Mouse (Mus musculus) embryonic facial prominence, embryonic 15.5 days (tissue): ENCODE results near the gene Glt1d1. TPM values are rescaled to one million over a fixed set of nuclear protein-coding genes. Genes with fewer than 3 reads are reported as not detected.
"Not testable (repeated sequence)": the region's sequence is repeated elsewhere in the genome, so short reads cannot be mapped to it uniquely, and the experiment has no call there.

ENCODE experiments used
- ATAC-seq: fragments of 200-750 bp; cut with Nextera tagmentation; 2 replicates; pipeline ENCODE4 v1.8.0; 2017; ENCODE audit warnings: low read depth, moderate TSS enrichment; ENCODE audit not compliant: insufficient number of reproducible peaks, low FRiP score, low TSS enrichment
- H3K27ac ChIP-seq: fragments of 300-500 bp; sonication (generic); replicated peaks from 2 replicates; pipeline ENCODE4 v1.5.1; 2015; ENCODE audit warnings: mild to moderate bottlenecking, inconsistent platforms
- H3K27me3 ChIP-seq: fragments of 300-500 bp; sonication (generic); 2 replicates; pipeline ENCODE4 v1.6.1; 2015; ENCODE audit warnings: inconsistent platforms
- H3K36me3 ChIP-seq: fragments of 300-500 bp; sonication (generic); 2 replicates; pipeline ENCODE4 v1.6.1; 2015; ENCODE audit warnings: mild to moderate bottlenecking, inconsistent platforms
- H3K4me1 ChIP-seq: fragments of 300-500 bp; sonication (generic); 2 replicates; pipeline ENCODE4 v1.6.1; 2015; ENCODE audit warnings: inconsistent platforms
- H3K4me2 ChIP-seq: fragments of 300-500 bp; sonication (generic); replicated peaks from 2 replicates; pipeline ENCODE4 v1.6.1; 2015; ENCODE audit warnings: mild to moderate bottlenecking, inconsistent platforms
- H3K4me3 ChIP-seq: fragments of 300-500 bp; sonication (generic); replicated peaks from 2 replicates; pipeline ENCODE4 v1.5.1; 2015; ENCODE audit warnings: mild to moderate bottlenecking, inconsistent platforms
- H3K9ac ChIP-seq: fragments of 300-500 bp; sonication (generic); 2 replicates; pipeline ENCODE4 v1.6.1; 2015; ENCODE audit warnings: inconsistent platforms
- H3K9me3 ChIP-seq: fragments of 300-500 bp; sonication (generic); replicated peaks from 2 replicates; pipeline ENCODE4 v1.6.1; 2016; ENCODE audit warnings: inconsistent platforms
- WGBS: fragments of 180-500 bp; shearing (Covaris S2); methylation state at CpG from one replicate; pipeline ENCODE4 v1.1.7; 2015; 5-methylcytosine and 5-hydroxymethylcytosine counted together
- polyA plus RNA-seq: library from polyadenylated mRNA; unstranded; fragments of >200 nt; fragmentation: Nextera tagmentation; extraction: Ambion mirVana; gene quantifications from 2 replicates; pipeline ENCODE4 v1.2.1, GENCODE M21; 2015

Gene Glt1d1
- polyA plus RNA-seq, 1 experiment from 2014 or later, result 0.47 TPM

- Histone ChIP-seq H3K9me3 (no peaks in the 10 kb centered on the region), H3K27ac (no peak overlapping the region), H3K4me1 (no peaks in the 10 kb centered on the region), H3K27me3 (no peaks in the 10 kb centered on the region), H3K4me3 (no peak overlapping the region), H3K36me3 (no peaks in the 10 kb centered on the region), H3K4me2 (no peak overlapping the region), H3K9ac (no peak overlapping the region)
- 74% methylated on average over 6 of the region's 6 CpGs for WGBS
- no peak for ATAC-seq
Observed at GRCm38 (mm10) chr5:127700156-127700555, 68.1 kb downstream of the Glt1d1 start.

GRCm38 (mm10) chr5:127703609-127704180, 71.6 kb downstream of the Glt1d1 start:
- Histone ChIP-seq H3K9me3 (no peaks in the 10 kb centered on the region), H3K36me3 (no peaks in the 10 kb centered on the region), H3K9ac (no peak overlapping the region), H3K4me1 (no peaks in the 10 kb centered on the region), H3K4me3 (no peak overlapping the region), H3K4me2 (no peak overlapping the region), H3K27me3 (no peaks in the 10 kb centered on the region), H3K27ac (no peak overlapping the region)
- WGBS, result 48% methylated on average over 9 of the region's 9 CpGs
- ATAC-seq, result no peak

DNA sequence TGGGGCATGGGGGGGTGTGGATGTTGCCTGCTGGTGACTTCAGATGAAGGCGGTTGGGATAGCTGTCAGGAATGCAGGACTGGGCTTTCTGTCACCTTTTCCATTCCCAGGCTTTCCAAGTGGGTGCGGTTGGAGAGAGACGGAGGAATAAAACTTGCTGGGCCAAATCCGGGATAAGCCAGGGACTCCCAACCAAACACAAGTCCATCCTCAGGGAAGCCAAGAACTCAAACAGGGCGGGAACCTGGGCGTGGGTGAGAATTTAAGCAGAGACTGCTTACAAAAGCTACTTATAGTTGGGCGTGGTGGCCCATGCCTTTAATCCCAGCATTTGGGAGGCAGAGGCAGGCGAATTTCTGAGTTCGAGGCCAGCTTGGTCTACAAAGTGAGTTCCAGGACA, 73.2 kb downstream of the Glt1d1 start:
- H3K9ac ChIP-seq, result no peak overlapping the region
- no peak overlapping the region for H3K4me2 ChIP-seq
- H3K36me3 ChIP-seq, result no peaks in the 10 kb centered on the region
- no peak overlapping the region for H3K4me3 ChIP-seq
- H3K27ac ChIP-seq, result no peak overlapping the region
- H3K9me3 ChIP-seq, result no peaks in the 10 kb centered on the region
- H3K27me3 ChIP-seq, result no peaks in the 10 kb centered on the region
- 82% methylated on average over 9 of the region's 9 CpGs for WGBS
- H3K4me1 ChIP-seq, result no peaks in the 10 kb centered on the region
- no peak for ATAC-seq

DNA sequence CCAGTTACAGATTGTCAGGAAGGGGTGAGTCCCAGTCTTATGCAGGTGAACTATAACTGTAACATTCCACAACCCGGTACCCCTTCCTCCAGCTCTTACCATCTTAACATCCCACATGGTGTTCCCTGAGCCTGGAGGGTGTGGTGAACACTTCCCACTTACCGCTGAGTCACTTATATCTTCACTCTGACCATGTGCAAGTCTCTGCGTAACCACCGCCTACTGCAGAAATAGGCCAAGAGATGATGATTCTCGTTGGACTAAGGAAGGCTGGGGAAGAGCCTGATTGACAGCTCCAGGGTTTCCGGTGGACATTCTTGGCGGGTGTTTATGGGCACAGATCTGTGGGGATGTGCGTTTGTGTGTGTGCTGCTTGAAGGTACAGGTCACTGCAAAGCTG, 73.9 kb downstream of the Glt1d1 start:
- no peak for ATAC-seq
- no peaks in the 10 kb centered on the region for H3K27me3 ChIP-seq
- no peak overlapping the region for H3K9ac ChIP-seq
- H3K4me3 ChIP-seq, result no peak overlapping the region
- no peaks in the 10 kb centered on the region for H3K36me3 ChIP-seq
- H3K4me2 ChIP-seq, result no peak overlapping the region
- H3K4me1 ChIP-seq, result no peaks in the 10 kb centered on the region
- H3K9me3 ChIP-seq, result no peaks in the 10 kb centered on the region
- H3K27ac ChIP-seq, result no peak overlapping the region
- 86% methylated on average over 8 of the region's 8 CpGs for WGBS

- H3K4me2 ChIP-seq, result no peak overlapping the region
- no peak overlapping the region for H3K27ac ChIP-seq
- no peak for ATAC-seq
- H3K9me3 ChIP-seq, result no peaks in the 10 kb centered on the region; the same call in 1 of the 2 replicates
- H3K9ac ChIP-seq, result no peak overlapping the region
- H3K27me3 ChIP-seq, result no peaks in the 10 kb centered on the region
- WGBS, result 68% methylated on average over 9 of the region's 9 CpGs
- no peak overlapping the region for H3K4me3 ChIP-seq
- no peaks in the 10 kb centered on the region for H3K4me1 ChIP-seq
- H3K36me3 ChIP-seq, result no peaks in the 10 kb centered on the region
Observed at GRCm38 (mm10) chr5:127708143-127708542, 76.1 kb downstream of the Glt1d1 start.

DNA sequence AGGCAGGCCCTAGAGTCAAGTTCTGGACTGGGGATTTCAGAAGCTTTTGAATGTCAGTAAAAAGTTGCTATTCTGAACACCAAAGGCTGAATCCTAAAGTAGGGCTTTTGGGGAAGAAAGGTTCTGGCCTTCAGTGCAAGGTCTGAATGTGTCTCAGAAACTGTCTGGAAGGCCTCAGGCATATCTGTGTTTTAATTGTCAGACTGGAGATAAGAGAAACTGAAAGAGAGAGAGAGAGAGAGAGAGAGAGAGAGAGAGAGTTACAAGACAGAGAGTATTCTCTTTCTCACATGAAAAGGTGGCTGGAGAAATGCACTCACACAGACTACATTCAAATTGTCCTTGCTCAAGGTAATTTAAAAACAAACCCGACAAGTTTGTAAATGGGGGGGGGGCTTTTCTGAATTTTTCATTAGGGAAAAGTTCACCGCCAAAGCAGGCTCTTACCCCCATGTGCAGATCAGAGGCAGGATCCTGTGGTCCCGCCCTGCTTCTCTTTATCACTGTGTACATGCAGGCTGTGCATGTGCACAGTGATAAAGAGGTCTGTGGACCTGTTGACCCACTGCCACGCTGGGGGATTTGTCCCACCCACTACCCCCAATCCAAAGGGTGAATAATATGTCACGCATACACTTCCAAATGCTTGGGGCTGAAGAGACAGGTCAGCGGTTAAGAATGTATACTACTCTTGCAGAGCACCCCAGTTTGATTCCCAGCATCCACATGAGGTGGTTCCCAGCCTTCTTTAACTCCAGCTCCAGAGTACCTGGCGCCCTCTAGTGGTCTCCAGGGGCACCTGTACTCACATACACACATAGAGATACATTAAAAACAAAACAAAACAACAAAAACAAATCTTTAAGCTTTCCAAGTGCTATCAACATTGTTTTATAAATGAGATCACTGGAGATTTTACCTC, 83.0 kb downstream of the Glt1d1 start:
- Histone ChIP-seq H3K4me1 (no peaks in the 10 kb centered on the region), H3K9ac (no peak overlapping the region), H3K9me3 (no peaks in the 10 kb centered on the region; the same call in 1 of the 2 replicates), H3K27me3 (no peaks in the 10 kb centered on the region), H3K27ac (no peak overlapping the region), H3K4me3 (no peak overlapping the region), H3K4me2 (no peak overlapping the region), H3K36me3 (no peaks in the 10 kb centered on the region)
- ATAC-seq, result no peak
- whole genome bisulfite sequencing, result 72% methylated on average over 7 of the region's 7 CpGs

DNA sequence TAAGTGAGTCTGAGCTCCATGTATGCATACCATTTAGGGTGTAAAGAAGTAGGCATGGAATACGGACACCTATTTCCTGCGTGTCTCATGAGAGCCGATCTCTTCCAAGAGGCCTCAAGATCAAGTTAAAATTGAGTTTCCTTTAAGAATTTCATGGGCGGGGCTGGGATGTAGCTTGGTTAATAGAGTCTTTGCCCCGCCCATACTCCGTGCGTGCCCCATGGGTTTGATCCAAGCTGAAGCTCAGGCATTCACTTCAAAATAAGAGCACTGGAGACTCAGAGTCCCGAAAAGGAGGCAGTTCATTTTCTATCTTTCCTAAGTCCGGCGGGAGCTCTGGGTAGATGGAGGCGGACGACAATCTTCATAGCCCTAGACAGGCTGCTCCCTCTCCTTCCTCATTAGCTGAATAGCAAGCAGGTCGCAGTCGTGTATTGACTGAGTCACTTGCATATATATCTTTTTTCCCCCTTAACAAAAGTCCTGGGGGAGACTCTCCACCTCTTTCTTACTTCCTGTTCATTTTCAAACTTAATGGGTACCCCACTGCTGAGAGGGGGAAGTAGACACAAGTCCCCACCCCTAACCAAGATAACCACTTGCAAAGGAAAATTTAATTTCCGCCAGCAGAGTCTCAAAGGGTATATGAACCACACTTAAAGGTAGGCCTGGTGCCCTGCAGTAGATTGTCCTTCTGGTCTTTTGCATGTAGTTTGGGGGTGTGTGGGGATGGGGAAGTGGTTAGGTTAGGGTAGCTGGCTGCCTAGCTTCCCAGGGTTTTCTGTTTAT, 88.7 kb downstream of the Glt1d1 start:
- no peak overlapping the region for H3K27ac ChIP-seq
- peak overlapping the region; percentile 40 for H3K4me2 ChIP-seq
- H3K4me3 ChIP-seq, result peak overlapping the region; percentile 18; the same call in 1 of the 2 replicates
- peaks cover 4% of the 10 kb centered on the region; the same call in 1 of the 2 replicates for H3K4me1 ChIP-seq
- 0 out of 2 replicates have a peak, but pooled peaks have one; percentile 47 for ATAC-seq
- no peak overlapping the region for H3K9ac ChIP-seq
- no peaks in the 10 kb centered on the region for H3K9me3 ChIP-seq
- H3K36me3 ChIP-seq, result no peaks in the 10 kb centered on the region
- H3K27me3 ChIP-seq, result no peaks in the 10 kb centered on the region
- WGBS, result 20% methylated on average over 15 of the region's 15 CpGs

DNA sequence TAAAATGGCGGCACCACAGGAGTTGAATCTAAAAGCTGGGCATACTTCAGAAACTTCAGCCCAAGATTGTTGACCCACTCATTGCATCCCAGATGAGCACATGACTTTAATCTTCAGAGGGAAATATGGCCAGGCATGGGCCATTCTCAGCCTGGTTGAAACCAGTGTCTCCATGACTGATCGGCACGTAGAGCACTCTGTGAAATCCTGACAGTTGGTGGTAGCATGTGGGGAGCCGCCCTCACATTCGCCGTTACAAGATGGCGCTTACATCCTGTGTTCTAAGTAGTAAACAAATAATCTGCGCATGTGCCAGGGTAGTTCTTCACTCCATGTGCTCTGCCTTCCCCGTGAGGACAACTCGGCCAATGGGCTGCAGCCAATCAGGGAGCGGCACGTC, 90.1 kb downstream of the Glt1d1 start:
- H3K4me2 ChIP-seq, H3K27me3 ChIP-seq, H3K36me3 ChIP-seq, H3K9ac ChIP-seq, H3K9me3 ChIP-seq, H3K4me1 ChIP-seq, H3K27ac ChIP-seq, H3K4me3 ChIP-seq, ATAC-seq: not testable (repeated sequence)
- 94% methylated on average over 12 of the region's 12 CpGs for WGBS

DNA sequence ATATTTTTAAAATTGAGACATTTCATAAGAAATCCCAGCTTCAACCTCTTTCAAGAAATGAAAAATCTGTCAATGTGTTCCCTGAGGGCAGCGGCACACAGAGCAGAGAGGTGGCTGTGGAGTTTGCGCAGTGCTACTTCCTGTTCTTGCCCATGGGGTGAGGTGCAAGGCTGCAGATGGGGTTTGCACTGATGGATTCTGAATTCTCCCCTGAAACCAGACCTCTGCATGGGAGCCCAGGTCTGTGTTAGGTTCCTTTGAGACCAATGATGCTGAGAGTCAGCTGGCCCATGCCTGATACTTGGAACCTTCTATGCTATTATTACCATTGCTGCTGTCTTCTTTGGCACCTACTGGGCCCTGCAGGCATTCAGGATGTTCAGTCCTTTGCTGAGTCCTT, 98.3 kb downstream of the Glt1d1 start:
- 88% methylated on average over 2 of the region's 2 CpGs for WGBS
- no peaks in the 10 kb centered on the region for H3K27me3 ChIP-seq
- no peak overlapping the region for H3K9ac ChIP-seq
- no peak overlapping the region for H3K27ac ChIP-seq
- H3K36me3 ChIP-seq, result no peaks in the 10 kb centered on the region
- no peak for ATAC-seq
- no peak overlapping the region for H3K4me2 ChIP-seq
- H3K4me1 ChIP-seq, result no peaks in the 10 kb centered on the region
- H3K9me3 ChIP-seq, result no peaks in the 10 kb centered on the region
- H3K4me3 ChIP-seq, result no peak overlapping the region

GRCm38 (mm10) chr5:127741331-127741730, 109.3 kb downstream of the Glt1d1 start:
- no peaks in the 10 kb centered on the region for H3K36me3 ChIP-seq
- no peak for ATAC-seq
- WGBS, result 61% methylated on average over 16 of the region's 16 CpGs
- H3K27me3 ChIP-seq, result no peaks in the 10 kb centered on the region
- H3K4me1 ChIP-seq, result no peaks in the 10 kb centered on the region
- no peak overlapping the region for H3K9ac ChIP-seq
- no peak overlapping the region for H3K4me3 ChIP-seq
- no peaks in the 10 kb centered on the region for H3K9me3 ChIP-seq
- no peak overlapping the region for H3K27ac ChIP-seq
- H3K4me2 ChIP-seq, result no peak overlapping the region

DNA sequence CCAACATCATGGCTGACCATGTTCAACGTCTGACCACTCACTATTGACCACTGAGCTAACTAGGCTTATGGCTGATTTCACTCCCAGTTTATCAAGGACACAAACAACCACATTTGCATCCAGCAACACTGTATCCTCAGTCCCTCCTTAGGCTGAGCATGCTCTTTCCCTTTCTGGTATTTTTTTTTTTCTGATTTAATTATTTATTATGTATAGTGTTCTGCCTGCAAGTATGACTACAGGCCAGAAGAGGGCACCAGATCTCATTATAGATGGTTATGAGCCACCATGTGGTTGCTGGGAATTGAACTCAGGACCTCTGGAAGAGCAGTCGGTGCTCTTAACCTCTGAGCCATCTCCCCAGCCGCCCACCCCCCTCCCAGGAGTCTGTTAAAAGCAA, 117.5 kb downstream of the Glt1d1 start:
- not testable (repeated sequence) for H3K27me3 ChIP-seq, H3K9me3 ChIP-seq, H3K9ac ChIP-seq, ATAC-seq, H3K4me3 ChIP-seq, H3K36me3 ChIP-seq, H3K4me2 ChIP-seq, H3K27ac ChIP-seq
- WGBS, result 94% methylated on average over 3 of the region's 3 CpGs
- H3K4me1 ChIP-seq, result peaks cover 14% of the 10 kb centered on the region; the same call in 1 of the 2 replicates
